Mouse (Mus musculus) adrenal gland, postnatal 4 days (tissue): ENCODE data around the gene Ltf. TPM values are rescaled to one million over a fixed set of nuclear protein-coding genes. Genes with fewer than 3 reads are reported as not detected.

Experiments
- DNase-seq, 2 experiments: peaks; one replicate each; pipeline ENCODE4 v3.0.0; 2021 to 2022; ENCODE audit warnings: low spot score in 2 of 2, mixed read lengths in 2 of 2
- long read RNA-seq, 2 experiments: library from polyadenylated mRNA; stranded (forward); transcript quantifications; one replicate each; pipeline ENCODE4 v2.0.0; 2021
- total RNA-seq, 2 experiments: library from RNA; stranded (reverse); gene quantifications; 2 replicates each; pipeline ENCODE4 v1.2.3; 2021

Ltf gene
- total RNA-seq, result 10 to 100 TPM; 17.6 to 44.5 TPM
- long read RNA-seq, experiment 1, transcript Ltf-201 (17 exons, 2,743 nt), result major isoform, 25 of 27 reads
- long read RNA-seq, experiment 1, partial matches to known transcripts, result 1 of 27 reads
- long read RNA-seq, experiment 1, other reads (novel, unspliced or antisense), result 1 of 27 reads
- long read RNA-seq, experiment 2, transcript Ltf-201 (17 exons, 2,743 nt), result major isoform, 21 of 23 reads
- long read RNA-seq, experiment 2, partial matches to known transcripts, result 1 of 23 reads
- long read RNA-seq, experiment 2, other reads (novel, unspliced or antisense), result 1 of 23 reads

GRCm38 (mm10) chr9:111019022-111019421, at the start of gene Ltf:
Gene Ltf, plus strand, starts transcription at chr9:111019271.
- DNase-seq, result no peak

GRCm38 (mm10) chr9:110979411-110979810, 39.7 kb upstream of the Ltf start:
- no peak for DNase-seq

GRCm38 (mm10) chr9:110982351-110982750, 36.7 kb upstream of the Ltf start:
- DNase-seq, result no peak

- no peak for DNase-seq
These were observed 35.0 kb upstream of the Ltf start for GRCm38 (mm10) chr9:110984096-110984495.

GRCm38 (mm10) chr9:110985541-110985940, 33.5 kb upstream of the Ltf start:
- no peak for DNase-seq

GRCm38 (mm10) chr9:110985951-110986350, 33.1 kb upstream of the Ltf start:
- no peak for DNase-seq

GRCm38 (mm10) chr9:110987331-110987730, 31.7 kb upstream of the Ltf start:
- DNase-seq, result no peak

- no peak for DNase-seq
These were observed 31.0 kb upstream of the Ltf start for GRCm38 (mm10) chr9:110988078-110988477.

GRCm38 (mm10) chr9:110989141-110989540, 29.9 kb upstream of the Ltf start:
- no peak for DNase-seq

- DNase-seq, result no peak
These were observed 29.5 kb upstream of the Ltf start for GRCm38 (mm10) chr9:110989543-110989942.

GRCm38 (mm10) chr9:110990204-110990603, 28.9 kb upstream of the Ltf start, which contains the start of gene Rtp3:
Gene Rtp3, minus strand, starts transcription at chr9:110990583.
- DNase-seq, result no peak

GRCm38 (mm10) chr9:110993281-110993709, 25.8 kb upstream of the Ltf start:
- DNase-seq, result no peak

GRCm38 (mm10) chr9:110994716-110995172, 24.3 kb upstream of the Ltf start:
- DNase-seq, result peak in 1 of 2 experiments; percentile 32

GRCm38 (mm10) chr9:110997245-110997644, 21.8 kb upstream of the Ltf start:
- peak; percentile 21 to 57 for DNase-seq

- DNase-seq, result no peak
These were observed 20.0 kb upstream of the Ltf start for GRCm38 (mm10) chr9:110999056-110999455.

GRCm38 (mm10) chr9:110999856-111000255, 19.2 kb upstream of the Ltf start:
- no peak for DNase-seq

- DNase-seq, result no peak
These were observed 17.4 kb upstream of the Ltf start for GRCm38 (mm10) chr9:111001621-111002020.

- no peak for DNase-seq
These were observed 15.8 kb upstream of the Ltf start for GRCm38 (mm10) chr9:111003279-111003678.

- DNase-seq, result no peak
These were observed 12.5 kb upstream of the Ltf start for GRCm38 (mm10) chr9:111006544-111006943.

- DNase-seq, result no peak
These were observed 9.3 kb upstream of the Ltf start for GRCm38 (mm10) chr9:111009763-111010162.

- no peak for DNase-seq
These were observed 7.5 kb upstream of the Ltf start for GRCm38 (mm10) chr9:111011550-111011949.

GRCm38 (mm10) chr9:111012041-111012440, 7.0 kb upstream of the Ltf start:
- no peak for DNase-seq

- no peak for DNase-seq
These were observed 3.4 kb upstream of the Ltf start for GRCm38 (mm10) chr9:111015658-111016057.
